Mouse (Mus musculus) hindbrain, embryonic 14.5 days (tissue): ENCODE data around the gene Nmnat2. TPM values are rescaled to one million over a fixed set of nuclear protein-coding genes. Genes with fewer than 3 reads are reported as not detected.
A peak's percentile ranks its signal among the peaks of the same experiment; 100 is the strongest.

ENCODE experiments used
- ATAC-seq: fragments of 200-750 bp; cut with Nextera tagmentation; 2 replicates; pipeline ENCODE4 v1.8.0; 2017; ENCODE audit warnings: moderate number of reproducible peaks, mild to moderate bottlenecking, moderate TSS enrichment, moderate library complexity; ENCODE audit not compliant: low FRiP score
- DNase-seq: peaks from one replicate; pipeline ENCODE4 v3.0.0-alpha.2; 2015; ENCODE audit warnings: low spot score
- H3K27ac ChIP-seq: fragments of 300-500 bp; sonication (generic); 2 replicates; pipeline ENCODE4 v1.5.1; 2014; ENCODE audit warnings: mild to moderate bottlenecking, moderate library complexity
- H3K27me3 ChIP-seq: fragments of 300-500 bp; sonication (generic); 2 replicates; pipeline ENCODE4 v1.6.1; 2014; ENCODE audit warnings: mild to moderate bottlenecking, low read length, mixed read lengths; ENCODE audit not compliant: control insufficient read depth, insufficient read depth
- H3K36me3 ChIP-seq: fragments of 300-500 bp; sonication (generic); replicated peaks from 2 replicates; pipeline ENCODE4 v1.6.1; 2014; ENCODE audit not compliant: control insufficient read depth, insufficient read depth
- H3K4me1 ChIP-seq: fragments of 300-500 bp; sonication (generic); replicated peaks from 2 replicates; pipeline ENCODE4 v1.6.1; 2014; ENCODE audit warnings: antibody characterized with exemption, low read length, mixed read lengths; ENCODE audit not compliant: control insufficient read depth, insufficient read depth
- H3K4me2 ChIP-seq: fragments of 300-500 bp; sonication (generic); replicated peaks from 2 replicates; pipeline ENCODE4 v1.6.1; 2014; ENCODE audit warnings: mild to moderate bottlenecking, moderate library complexity
- H3K4me3 ChIP-seq: fragments of 300-500 bp; sonication (generic); replicated peaks from 2 replicates; pipeline ENCODE4 v1.5.1; 2014; ENCODE audit warnings: mild to moderate bottlenecking, low read length
- H3K9ac ChIP-seq: fragments of 300-500 bp; sonication (generic); 2 replicates; pipeline ENCODE4 v1.6.1; 2014
- H3K9me3 ChIP-seq: fragments of 300-500 bp; sonication (generic); 2 replicates; pipeline ENCODE4 v1.6.1; 2016; ENCODE audit warnings: low read length; ENCODE audit not compliant: control insufficient read depth
- WGBS: fragments of 180-500 bp; shearing (Covaris S2); extraction: QIAGEN DNeasy Blood & Tissue Kit; methylation state at CpG from one replicate; pipeline ENCODE4 v1.1.7; 2014; 5-methylcytosine and 5-hydroxymethylcytosine counted together
- polyA plus RNA-seq: library from polyadenylated mRNA; unstranded; fragments of >200 nt; fragmentation: Nextera tagmentation; extraction: Ambion mirVana; gene quantifications from 2 replicates; pipeline ENCODE4 v1.2.1, GENCODE M21; 2014

The Nmnat2 gene
- polyA plus RNA-seq, 1 experiment from 2014 or later = 84.7 TPM

DNA sequence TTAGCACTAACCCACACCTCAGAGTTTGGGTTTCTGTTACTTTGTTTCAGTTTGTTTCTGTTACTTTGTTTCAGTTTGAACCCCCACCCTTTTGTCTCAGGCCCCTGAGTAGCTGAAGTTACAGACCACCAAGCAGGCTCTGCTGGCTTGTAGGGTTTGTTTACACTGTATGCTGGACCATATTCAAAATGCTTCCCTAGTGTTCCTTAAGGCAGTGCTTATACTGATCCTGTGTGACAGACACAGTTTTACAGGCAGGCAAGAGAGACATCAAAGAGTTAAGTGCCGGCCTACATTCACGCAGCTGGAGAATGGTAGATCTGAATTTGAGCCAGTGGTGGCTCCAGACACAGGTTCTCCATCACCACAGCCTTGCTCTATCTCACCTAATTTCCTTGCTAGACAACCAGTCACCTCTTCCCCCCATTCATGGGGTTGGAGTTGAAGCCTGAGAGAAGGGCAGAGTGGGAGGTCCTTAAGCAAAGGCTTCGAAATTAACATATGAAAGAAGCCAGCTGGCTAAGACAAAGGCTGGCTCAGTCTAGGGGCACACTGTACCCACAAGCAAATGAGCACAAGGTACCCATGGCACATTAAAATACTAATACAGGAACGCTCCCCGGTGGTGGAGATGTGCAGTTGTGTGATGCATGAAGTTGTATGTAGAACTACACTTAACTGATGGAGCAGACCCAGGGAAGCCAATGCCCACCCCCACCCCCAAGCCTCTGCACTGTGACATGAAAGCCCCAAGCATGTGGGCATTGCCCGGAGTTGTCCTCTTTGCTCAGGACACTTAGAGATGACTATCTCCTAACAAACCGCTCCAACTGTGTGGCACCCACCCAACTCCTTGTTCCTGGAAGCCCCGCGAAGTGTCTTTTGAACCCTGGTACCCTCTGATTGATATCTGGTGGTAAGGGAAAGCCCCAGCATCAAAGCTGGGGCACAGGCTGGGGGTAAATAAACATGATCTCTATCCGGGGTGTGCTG is 82.9 kb downstream of the Nmnat2 start:
- Histone ChIP-seq H3K27me3 (no peaks in the 10 kb centered on the region), H3K9ac (no peak overlapping the region), H3K9me3 (no peaks in the 10 kb centered on the region), H3K27ac (0 out of 2 replicates have a peak overlapping the region, but pooled peaks have one; percentile 23), H3K4me1 (peaks cover 32% of the 10 kb centered on the region), H3K4me2 (no peak overlapping the region), H3K4me3 (no peak overlapping the region), H3K36me3 (no peaks in the 10 kb centered on the region)
- peak; percentile 49 for DNase-seq
- 56% methylated on average over 10 of the region's 10 CpGs for WGBS
- ATAC-seq = peak; percentile 64

DNA sequence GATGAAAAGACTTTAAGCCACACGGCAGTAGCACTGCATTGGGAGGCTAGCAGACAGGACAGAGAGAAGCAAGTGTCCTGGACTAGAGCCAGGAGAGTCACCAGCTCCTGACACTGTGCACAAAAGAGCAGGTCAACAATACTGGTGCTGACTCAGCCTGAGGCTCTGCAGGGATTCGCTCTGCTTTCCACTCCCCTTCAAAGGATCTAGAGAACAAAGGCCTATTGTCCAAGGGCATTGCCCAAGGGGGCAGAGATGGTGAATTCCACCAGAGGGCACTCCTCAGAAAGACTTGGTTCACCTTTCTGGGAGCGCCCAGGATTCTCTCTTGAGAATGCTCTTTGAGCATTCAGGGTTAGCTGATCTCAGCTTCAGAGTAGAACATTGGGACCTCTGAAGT is 85.3 kb downstream of the Nmnat2 start:
- ATAC-seq (0 out of 2 replicates have a peak, but pooled peaks have one; percentile 21), DNase-seq (no peak)
- H3K27me3 ChIP-seq = no peaks in the 10 kb centered on the region
- no peak overlapping the region for H3K4me2 ChIP-seq
- no peaks in the 10 kb centered on the region for H3K9me3 ChIP-seq
- H3K36me3 ChIP-seq = no peaks in the 10 kb centered on the region
- H3K9ac ChIP-seq = no peak overlapping the region
- peaks cover 35% of the 10 kb centered on the region for H3K4me1 ChIP-seq
- no peak overlapping the region for H3K4me3 ChIP-seq
- H3K27ac ChIP-seq = peak overlapping the region; percentile 33; the same call in 1 of the 2 replicates
- WGBS = 11% methylated on average over 3 of the region's 3 CpGs

DNA sequence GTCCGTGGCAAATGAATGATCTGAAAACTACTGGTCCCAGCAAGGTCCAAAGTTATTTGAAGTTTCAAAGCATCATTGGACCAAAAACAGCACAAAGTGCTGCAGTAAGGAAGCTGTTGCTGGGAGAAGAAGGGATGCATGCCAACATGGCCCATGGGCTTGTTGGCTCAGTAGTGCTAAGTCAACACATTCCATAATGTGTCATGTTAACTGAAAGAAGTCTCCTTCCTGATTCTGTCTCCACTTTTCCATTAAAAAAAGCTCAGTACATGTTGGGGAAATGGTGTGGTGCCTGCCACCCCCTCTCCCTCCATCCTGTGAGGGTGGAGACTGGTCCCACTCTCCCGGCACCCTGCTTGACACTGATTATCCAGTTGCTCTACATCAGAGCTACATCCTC is 86.3 kb downstream of the Nmnat2 start:
- WGBS = 80% methylated on average over 2 of the region's 2 CpGs
- ATAC-seq (no peak), DNase-seq (no peak)
- H3K4me2 ChIP-seq = no peak overlapping the region
- no peaks in the 10 kb centered on the region for H3K27me3 ChIP-seq
- no peak overlapping the region for H3K4me3 ChIP-seq
- no peaks in the 10 kb centered on the region for H3K36me3 ChIP-seq
- H3K27ac ChIP-seq = no peak overlapping the region
- H3K9me3 ChIP-seq = no peaks in the 10 kb centered on the region
- peaks cover 27% of the 10 kb centered on the region for H3K4me1 ChIP-seq
- H3K9ac ChIP-seq = no peak overlapping the region

DNA sequence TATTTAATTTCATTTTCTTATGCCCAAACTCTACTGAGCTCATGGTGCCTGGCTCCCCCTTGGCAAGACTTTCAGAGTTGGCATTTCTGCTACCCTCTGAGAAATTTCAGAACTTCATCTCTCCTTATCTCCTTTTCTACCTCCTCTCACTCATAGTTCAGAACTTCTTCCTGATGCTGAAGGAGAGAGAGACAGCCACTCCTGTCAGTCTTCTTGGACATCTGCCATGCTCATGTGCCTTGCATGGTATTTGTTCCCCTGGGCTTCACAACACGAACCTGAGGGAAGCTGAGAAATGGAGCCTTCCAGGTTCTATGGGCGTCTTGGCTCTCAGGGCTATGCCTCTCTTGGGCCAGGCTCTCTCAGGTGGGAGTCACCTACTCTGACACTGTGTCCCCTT is 87.5 kb downstream of the Nmnat2 start:
- no peak overlapping the region for H3K4me3 ChIP-seq
- H3K27ac ChIP-seq = no peak overlapping the region
- H3K9ac ChIP-seq = no peak overlapping the region
- WGBS = 76% methylated on average over 2 of the region's 2 CpGs
- H3K4me2 ChIP-seq = no peak overlapping the region
- ATAC-seq (no peak), DNase-seq (no peak)
- H3K9me3 ChIP-seq = no peaks in the 10 kb centered on the region
- no peaks in the 10 kb centered on the region for H3K36me3 ChIP-seq
- peaks cover 27% of the 10 kb centered on the region for H3K4me1 ChIP-seq
- H3K27me3 ChIP-seq = no peaks in the 10 kb centered on the region

DNA sequence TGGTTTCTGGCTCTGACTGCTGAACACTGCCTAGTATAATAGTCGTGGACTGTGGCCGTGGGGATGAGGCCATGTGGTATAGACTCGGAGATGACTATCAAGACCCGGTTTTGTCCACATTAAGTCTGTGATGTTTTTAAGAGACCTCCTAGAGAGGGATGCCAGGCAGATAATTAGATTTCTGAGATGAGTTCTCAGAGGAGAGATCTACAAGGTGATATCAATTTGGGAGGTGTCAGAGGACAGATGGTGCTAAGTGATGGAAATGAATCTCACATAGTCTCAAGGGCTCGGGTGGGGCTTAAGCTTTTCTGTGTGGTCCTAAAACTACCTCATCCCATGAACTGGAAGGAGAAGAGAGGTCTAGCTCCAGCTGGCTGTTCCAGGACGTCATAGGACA is 88.5 kb downstream of the Nmnat2 start:
- H3K4me1 ChIP-seq = peaks cover 27% of the 10 kb centered on the region
- no peaks in the 10 kb centered on the region for H3K27me3 ChIP-seq
- no peak overlapping the region for H3K4me3 ChIP-seq
- H3K4me2 ChIP-seq = no peak overlapping the region
- no peaks in the 10 kb centered on the region for H3K9me3 ChIP-seq
- WGBS = 51% methylated on average over 6 of the region's 6 CpGs
- no peak for DNase-seq
- no peak for ATAC-seq
- H3K36me3 ChIP-seq = no peaks in the 10 kb centered on the region
- no peak overlapping the region for H3K9ac ChIP-seq
- 0 out of 2 replicates have a peak overlapping the region, but pooled peaks have one; percentile 30 for H3K27ac ChIP-seq

DNA sequence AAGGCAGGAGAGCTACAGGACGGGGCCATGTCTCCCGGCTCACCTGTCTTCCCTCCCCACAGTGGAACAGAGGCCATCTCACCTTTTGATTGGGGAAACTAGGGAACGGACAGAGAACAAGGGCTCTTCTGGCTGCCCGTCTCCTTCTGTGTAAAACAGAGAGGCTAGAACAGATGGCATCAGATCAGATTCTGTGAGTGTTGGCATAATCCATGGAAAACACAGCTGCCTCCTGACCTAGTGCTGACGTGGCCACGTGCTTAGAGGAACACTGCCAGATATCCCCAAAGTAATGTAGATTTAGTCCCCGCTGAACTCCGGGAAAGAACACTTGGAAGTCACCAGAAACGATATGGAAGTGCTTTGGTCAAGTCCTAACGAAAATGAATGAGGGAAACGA is 90.6 kb downstream of the Nmnat2 start:
- Histone ChIP-seq H3K27me3 (no peaks in the 10 kb centered on the region), H3K4me2 (no peak overlapping the region), H3K36me3 (no peaks in the 10 kb centered on the region), H3K9ac (no peak overlapping the region), H3K27ac (no peak overlapping the region), H3K4me3 (no peak overlapping the region), H3K4me1 (peaks cover 21% of the 10 kb centered on the region), H3K9me3 (no peaks in the 10 kb centered on the region)
- DNase-seq = no peak
- ATAC-seq = no peak
- 67% methylated on average over 11 of the region's 11 CpGs for WGBS

DNA sequence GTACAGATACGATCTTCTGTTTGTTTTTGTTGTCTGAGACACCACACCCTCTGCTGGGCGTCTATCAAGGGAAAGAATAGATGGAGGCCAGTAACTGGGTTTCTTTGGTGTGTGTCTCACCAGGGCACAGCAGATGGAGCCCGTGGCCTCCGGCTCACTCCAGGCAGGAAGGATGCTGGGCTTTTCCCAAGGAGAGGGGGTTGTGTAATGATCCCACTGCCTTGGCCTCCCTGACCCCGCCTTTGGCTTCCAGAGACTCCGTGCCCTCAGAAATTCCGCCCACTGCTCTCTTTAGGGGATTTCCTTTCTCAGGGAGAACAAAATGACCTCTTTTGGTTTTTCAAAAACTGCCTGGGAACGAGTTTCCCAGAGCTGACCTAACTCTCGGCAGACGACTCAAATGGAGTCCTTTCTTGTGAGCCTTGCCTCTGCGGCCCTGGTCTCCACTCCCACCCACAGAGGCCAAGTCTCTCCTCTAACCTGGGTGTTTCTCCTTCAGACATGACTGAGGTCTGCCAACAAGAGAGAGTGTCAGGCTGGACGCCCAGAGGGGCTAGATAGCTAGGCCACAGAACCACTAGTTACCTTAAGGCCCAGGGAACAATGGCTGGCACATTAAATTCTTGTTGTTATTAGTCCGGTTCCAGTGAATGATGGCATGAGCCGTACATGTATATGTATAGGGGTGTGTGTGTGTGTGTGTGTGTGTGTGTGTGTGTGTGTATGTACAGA is 93.5 kb downstream of the Nmnat2 start:
- Histone ChIP-seq H3K27ac (peak overlapping the region; percentile 9; the same call in 1 of the 2 replicates), H3K4me1 (peaks cover 17% of the 10 kb centered on the region), H3K4me3 (no peak overlapping the region), H3K9me3 (no peaks in the 10 kb centered on the region), H3K4me2 (no peak overlapping the region), H3K9ac (no peak overlapping the region), H3K36me3 (no peaks in the 10 kb centered on the region), H3K27me3 (no peaks in the 10 kb centered on the region)
- WGBS = 15% methylated on average over 14 of the region's 14 CpGs
- peak; percentile 40 for DNase-seq
- peak; percentile 29; the same call in 1 of the 2 replicates for ATAC-seq

DNA sequence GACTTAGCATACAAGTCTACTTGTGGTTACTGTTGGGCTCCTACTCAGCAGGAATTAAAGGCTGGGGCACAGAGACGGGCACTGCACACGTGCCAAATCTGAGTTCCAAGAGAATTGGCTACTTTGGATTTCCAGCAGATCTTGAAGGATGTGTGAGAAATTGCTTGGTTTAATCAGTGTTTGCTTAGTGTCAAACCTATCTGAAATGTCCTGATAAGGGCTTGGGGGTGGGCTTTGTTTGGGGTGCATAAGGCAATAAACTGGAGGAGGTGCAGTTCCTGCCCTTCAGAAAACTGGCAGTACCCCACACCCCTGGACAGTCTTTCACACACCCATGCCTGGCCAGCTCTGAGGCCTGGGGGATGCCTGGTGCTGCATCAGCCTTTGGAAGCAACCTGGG is 94.7 kb downstream of the Nmnat2 start:
- no peak for ATAC-seq
- Histone ChIP-seq H3K4me2 (no peak overlapping the region), H3K4me3 (no peak overlapping the region), H3K9me3 (no peaks in the 10 kb centered on the region), H3K9ac (no peak overlapping the region), H3K27ac (no peak overlapping the region), H3K27me3 (no peaks in the 10 kb centered on the region), H3K36me3 (no peaks in the 10 kb centered on the region), H3K4me1 (peaks cover 17% of the 10 kb centered on the region; the same call in 1 of the 2 replicates)
- 70% methylated on average over 2 of the region's 2 CpGs for WGBS
- DNase-seq = no peak

DNA sequence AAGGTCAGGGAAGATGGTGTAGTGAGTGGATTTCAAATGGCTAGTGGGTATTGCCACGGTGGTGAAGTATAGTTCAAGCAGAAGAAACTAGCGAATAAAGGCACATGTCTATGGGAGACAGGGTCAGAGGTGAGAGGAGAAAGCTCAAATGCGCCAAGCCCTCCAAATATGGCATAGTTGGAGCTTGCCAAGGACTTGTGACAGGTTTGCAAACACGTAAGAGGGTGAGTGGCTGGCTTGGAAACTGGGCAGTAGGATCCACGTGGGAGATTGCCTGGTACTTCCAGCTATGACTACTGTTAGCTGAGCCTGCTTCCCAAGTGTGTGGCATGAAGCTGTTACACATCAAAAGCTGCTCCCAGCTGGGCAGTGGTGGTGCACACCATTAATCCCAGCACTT is 96.7 kb downstream of the Nmnat2 start:
- H3K4me2 ChIP-seq = no peak overlapping the region

More for the DNA sequence above, 96.7 kb downstream of the Nmnat2 start:
- H3K36me3 ChIP-seq = no peaks in the 10 kb centered on the region
- H3K4me1 ChIP-seq = peaks cover 22% of the 10 kb centered on the region; the same call in 1 of the 2 replicates
- no peaks in the 10 kb centered on the region for H3K9me3 ChIP-seq
- DNase-seq = no peak
- WGBS = 77% methylated on average over 5 of the region's 5 CpGs
- no peaks in the 10 kb centered on the region for H3K27me3 ChIP-seq
- H3K27ac ChIP-seq = no peak overlapping the region
- H3K4me3 ChIP-seq = no peak overlapping the region
- H3K9ac ChIP-seq = no peak overlapping the region
- no peak for ATAC-seq
